Mouse (Mus musculus): Measurements from ENCODE around the gene Kcnab1. TPM values are rescaled to one million over a fixed set of nuclear protein-coding genes. Genes with fewer than 3 reads are reported as not detected.

Kcnab1 gene
- polyA plus RNA-seq, 2 experiments: 4.2 to 9.2 TPM

GRCm38 (mm10) chr3:65220287-65220686 lies 111.1 kb downstream of the Kcnab1 start:
- DNase-seq (ENCODE audit: low spot score) (no peak), ATAC-seq (ENCODE audit: low FRiP score, low read depth) (no peak)
- TF ChIP-seq POLR2A (IDR thresholded peaks at IDR 0.05; ENCODE audit: borderline replicate concordance, extremely low read depth, insufficient read depth, insufficient read length): no peak
- no peaks in the 10 kb centered on the region for H3K9me3 ChIP-seq (ENCODE audit: control insufficient read depth, low read length)
- no peak overlapping the region for H3K27ac ChIP-seq (replicated peaks; ENCODE audit: low read depth, low read length)
- no peak overlapping the region for H3K4me3 ChIP-seq (replicated peaks; ENCODE audit: low read length)
- H3K4me2 ChIP-seq (replicated peaks; ENCODE audit: low read depth, low read length, severe bottlenecking): no peak overlapping the region
- H3K9ac ChIP-seq (ENCODE audit: low read depth, low read length, severe bottlenecking): no peak overlapping the region
- no peaks in the 10 kb centered on the region for H3K27me3 ChIP-seq (ENCODE audit: control insufficient read depth, insufficient read depth, low read length)
- H3K4me1 ChIP-seq (ENCODE audit: control insufficient read depth, insufficient read depth, low read length): no peaks in the 10 kb centered on the region
- H3K36me3 ChIP-seq (ENCODE audit: control insufficient read depth, insufficient read depth, low read length): no peaks in the 10 kb centered on the region

- H3K27me3 ChIP-seq (ENCODE audit: control insufficient read depth, insufficient read depth, low read length): no peaks in the 10 kb centered on the region
- 85% methylated on average over 2 of the region's 2 CpGs for WGBS
These were observed 114.5 kb downstream of the Kcnab1 start for GRCm38 (mm10) chr3:65223635-65224034.

GRCm38 (mm10) chr3:65230978-65231377 lies 121.8 kb downstream of the Kcnab1 start:
- Histone ChIP-seq H3K4me3 (replicated peaks; ENCODE audit: low read length) (no peak overlapping the region), H3K4me1 (ENCODE audit: control insufficient read depth, insufficient read depth, low read length) (no peaks in the 10 kb centered on the region), H3K36me3 (ENCODE audit: control insufficient read depth, insufficient read depth, low read length) (no peaks in the 10 kb centered on the region), H3K9me3 (ENCODE audit: control insufficient read depth, low read length) (peaks cover 5% of the 10 kb centered on the region; the same call in 1 of the 2 replicates), H3K27me3 (ENCODE audit: control insufficient read depth, insufficient read depth, low read length) (no peaks in the 10 kb centered on the region), H3K9ac (ENCODE audit: low read depth, low read length, severe bottlenecking) (no peak overlapping the region), H3K27ac (replicated peaks; ENCODE audit: low read depth, low read length) (no peak overlapping the region), H3K4me2 (replicated peaks; ENCODE audit: low read depth, low read length, severe bottlenecking) (no peak overlapping the region)
- DNase-seq (ENCODE audit: low spot score) (no peak), ATAC-seq (ENCODE audit: low FRiP score, low read depth) (no peak)
- WGBS: 88% methylated on average over 1 of the region's 1 CpGs
- no peak for TF ChIP-seq POLR2A (IDR thresholded peaks at IDR 0.05; ENCODE audit: borderline replicate concordance, extremely low read depth, insufficient read depth, insufficient read length)

More at GRCm38 (mm10) chr3:65223635-65224034, 114.5 kb downstream of the Kcnab1 start:
- Histone ChIP-seq H3K4me1 (ENCODE audit: control insufficient read depth, insufficient read depth, low read length) (no peaks in the 10 kb centered on the region), H3K27ac (replicated peaks; ENCODE audit: low read depth, low read length) (no peak overlapping the region), H3K4me2 (replicated peaks; ENCODE audit: low read depth, low read length, severe bottlenecking) (no peak overlapping the region), H3K4me3 (replicated peaks; ENCODE audit: low read length) (no peak overlapping the region), H3K9me3 (ENCODE audit: control insufficient read depth, low read length) (no peaks in the 10 kb centered on the region), H3K9ac (ENCODE audit: low read depth, low read length, severe bottlenecking) (no peak overlapping the region), H3K36me3 (ENCODE audit: control insufficient read depth, insufficient read depth, low read length) (no peaks in the 10 kb centered on the region)
- DNase-seq (ENCODE audit: low spot score) (no peak), ATAC-seq (ENCODE audit: low FRiP score, low read depth) (no peak)
- no peak for TF ChIP-seq POLR2A (IDR thresholded peaks at IDR 0.05; ENCODE audit: borderline replicate concordance, extremely low read depth, insufficient read depth, insufficient read length)

- Histone ChIP-seq H3K9me3 (ENCODE audit: control insufficient read depth, low read length) (peaks cover 5% of the 10 kb centered on the region; the same call in 1 of the 2 replicates), H3K4me2 (replicated peaks; ENCODE audit: low read depth, low read length, severe bottlenecking) (no peak overlapping the region), H3K9ac (ENCODE audit: low read depth, low read length, severe bottlenecking) (no peak overlapping the region), H3K27me3 (ENCODE audit: control insufficient read depth, insufficient read depth, low read length) (no peaks in the 10 kb centered on the region), H3K27ac (replicated peaks; ENCODE audit: low read depth, low read length) (no peak overlapping the region), H3K36me3 (ENCODE audit: control insufficient read depth, insufficient read depth, low read length) (no peaks in the 10 kb centered on the region), H3K4me3 (replicated peaks; ENCODE audit: low read length) (no peak overlapping the region), H3K4me1 (ENCODE audit: control insufficient read depth, insufficient read depth, low read length) (no peaks in the 10 kb centered on the region)
- ATAC-seq (ENCODE audit: low FRiP score, low read depth) (no peak), DNase-seq (ENCODE audit: low spot score) (no peak)
- no peak for TF ChIP-seq POLR2A (IDR thresholded peaks at IDR 0.05; ENCODE audit: borderline replicate concordance, extremely low read depth, insufficient read depth, insufficient read length)
- WGBS: 88% methylated on average over 11 of the region's 11 CpGs
These were observed 122.4 kb downstream of the Kcnab1 start for GRCm38 (mm10) chr3:65231419-65232090.

GRCm38 (mm10) chr3:65249023-65249422 lies 139.8 kb downstream of the Kcnab1 start:
- ATAC-seq (ENCODE audit: low FRiP score, low read depth) (no peak), DNase-seq (ENCODE audit: low spot score) (no peak)
- H3K4me2 ChIP-seq (replicated peaks; ENCODE audit: low read depth, low read length, severe bottlenecking): no peak overlapping the region
- H3K4me3 ChIP-seq (replicated peaks; ENCODE audit: low read length): no peak overlapping the region
- WGBS: 65% methylated on average over 6 of the region's 6 CpGs
- H3K27ac ChIP-seq (replicated peaks; ENCODE audit: low read depth, low read length): no peak overlapping the region
- no peaks in the 10 kb centered on the region for H3K9me3 ChIP-seq (ENCODE audit: control insufficient read depth, low read length)
- no peak overlapping the region for H3K9ac ChIP-seq (ENCODE audit: low read depth, low read length, severe bottlenecking)
- no peaks in the 10 kb centered on the region for H3K4me1 ChIP-seq (ENCODE audit: control insufficient read depth, insufficient read depth, low read length)
- H3K27me3 ChIP-seq (ENCODE audit: control insufficient read depth, insufficient read depth, low read length): no peaks in the 10 kb centered on the region
- no peaks in the 10 kb centered on the region for H3K36me3 ChIP-seq (ENCODE audit: control insufficient read depth, insufficient read depth, low read length)
- TF ChIP-seq POLR2A (IDR thresholded peaks at IDR 0.05; ENCODE audit: borderline replicate concordance, extremely low read depth, insufficient read depth, insufficient read length): no peak
